Mouse (Mus musculus) neural tube, embryonic 11.5 days (tissue): ENCODE data around the gene Zc3h13. TPM values are rescaled to one million over a fixed set of nuclear protein-coding genes. Genes with fewer than 3 reads are reported as not detected.
A peak's percentile ranks its signal among the peaks of the same experiment; 100 is the strongest.

Experiments
- ATAC-seq: fragments of 200-750 bp; cut with Nextera tagmentation; 2 replicates; pipeline ENCODE4 v1.8.0; 2017; ENCODE audit warnings: moderate number of reproducible peaks, mild to moderate bottlenecking, moderate TSS enrichment, moderate library complexity; ENCODE audit not compliant: insufficient read depth, low FRiP score, low TSS enrichment
- DNase-seq: peaks from one replicate; pipeline ENCODE4 v3.0.0-alpha.2; 2015; ENCODE audit warnings: low spot score
- H3K27ac ChIP-seq: fragments of 300-500 bp; sonication (generic); 2 replicates; pipeline ENCODE4 v1.5.1; 2014; ENCODE audit warnings: low read depth, mild to moderate bottlenecking, low read length
- H3K27me3 ChIP-seq: fragments of 300-500 bp; sonication (generic); 2 replicates; pipeline ENCODE4 v1.6.1; 2014; ENCODE audit warnings: mild to moderate bottlenecking, low read length, mixed read lengths; ENCODE audit not compliant: control insufficient read depth, insufficient read depth
- H3K36me3 ChIP-seq: fragments of 300-500 bp; sonication (generic); 2 replicates; pipeline ENCODE4 v1.6.1; 2014; ENCODE audit warnings: mild to moderate bottlenecking, low read length, moderate library complexity, mixed read lengths; ENCODE audit not compliant: control insufficient read depth, insufficient read depth
- H3K4me1 ChIP-seq: fragments of 300-500 bp; sonication (generic); 2 replicates; pipeline ENCODE4 v1.6.1; 2014; ENCODE audit warnings: low read length, mixed read lengths; ENCODE audit not compliant: control insufficient read depth, insufficient read depth
- H3K4me2 ChIP-seq: fragments of 300-500 bp; sonication (generic); 2 replicates; pipeline ENCODE4 v1.6.1; 2014; ENCODE audit warnings: low read depth, mild to moderate bottlenecking, moderate library complexity
- H3K4me3 ChIP-seq: fragments of 300-500 bp; sonication (generic); 2 replicates; pipeline ENCODE4 v1.5.1; 2014; ENCODE audit warnings: low read depth, low read length
- H3K9ac ChIP-seq: fragments of 300-500 bp; sonication (generic); 2 replicates; pipeline ENCODE4 v1.6.1; 2014; ENCODE audit warnings: mild to moderate bottlenecking, low read length
- H3K9me3 ChIP-seq: fragments of 300-500 bp; sonication (generic); 2 replicates; pipeline ENCODE4 v1.6.1; 2016; ENCODE audit warnings: low read length; ENCODE audit not compliant: control insufficient read depth
- WGBS: fragments of 180-500 bp; shearing (Covaris S2); extraction: QIAGEN DNeasy Blood & Tissue Kit; methylation state at CpG from one replicate; pipeline ENCODE4 v1.1.7; 2014; 5-methylcytosine and 5-hydroxymethylcytosine counted together
- polyA plus RNA-seq: library from polyadenylated mRNA; unstranded; fragments of >200 nt; fragmentation: Nextera tagmentation; extraction: Ambion mirVana; gene quantifications from 2 replicates; pipeline ENCODE4 v1.2.1, GENCODE M21; 2014

Gene Zc3h13
- polyA plus RNA-seq, 1 experiment from 2014 or later = 35.1 TPM

DNA sequence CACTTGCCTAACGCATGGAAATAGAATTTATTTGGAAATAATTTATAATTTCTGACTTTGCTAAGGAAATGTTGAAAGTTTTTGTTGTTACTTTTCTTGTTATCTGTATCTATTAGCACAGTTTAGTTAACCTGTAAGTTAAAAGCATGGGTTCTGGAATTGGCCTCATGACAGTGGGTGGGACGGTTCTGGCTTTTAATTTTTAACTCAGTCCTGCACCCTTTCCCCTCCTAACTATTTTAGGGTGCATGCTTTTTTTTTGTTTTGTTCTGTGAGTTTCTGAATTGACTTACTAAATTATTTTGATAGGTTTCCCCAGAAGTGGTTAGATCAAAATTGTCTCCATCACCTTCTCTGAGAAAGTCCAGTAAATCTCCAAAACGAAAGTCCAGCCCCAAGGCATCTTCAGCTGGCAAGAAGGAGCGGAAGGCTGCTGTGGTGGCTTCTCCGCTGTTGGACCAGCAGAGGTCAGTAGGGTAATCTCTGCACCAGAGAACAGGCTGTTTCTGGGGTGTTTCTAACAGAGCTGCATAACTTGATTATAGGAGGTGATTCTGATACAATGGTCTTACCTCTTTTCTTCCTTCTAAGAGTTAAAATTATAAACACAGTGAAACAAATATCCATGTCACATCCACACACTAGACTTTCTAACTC, 25.3 kb downstream of the Zc3h13 start:
- 71% methylated on average over 5 of the region's 5 CpGs for WGBS
- peak; percentile 46 for DNase-seq
- no peak overlapping the region for H3K27ac ChIP-seq

GRCm38 (mm10) chr14:75314484-75314883, 30.3 kb downstream of the Zc3h13 start:
- no peak for ATAC-seq
- no peak overlapping the region for H3K9ac ChIP-seq
- no peak overlapping the region for H3K4me2 ChIP-seq
- H3K9me3 ChIP-seq = no peaks in the 10 kb centered on the region
- no peaks in the 10 kb centered on the region for H3K27me3 ChIP-seq
- no peak for DNase-seq
- H3K36me3 ChIP-seq = no peaks in the 10 kb centered on the region
- WGBS = 95% methylated on average over 2 of the region's 2 CpGs
- H3K27ac ChIP-seq = no peak overlapping the region
- no peaks in the 10 kb centered on the region for H3K4me1 ChIP-seq
- no peak overlapping the region for H3K4me3 ChIP-seq

More for the DNA sequence above, 25.3 kb downstream of the Zc3h13 start:
- Histone ChIP-seq H3K4me1 (no peaks in the 10 kb centered on the region), H3K36me3 (no peaks in the 10 kb centered on the region), H3K27me3 (no peaks in the 10 kb centered on the region), H3K4me2 (no peak overlapping the region), H3K4me3 (no peak overlapping the region), H3K9me3 (no peaks in the 10 kb centered on the region), H3K9ac (no peak overlapping the region)
- ATAC-seq = no peak

DNA sequence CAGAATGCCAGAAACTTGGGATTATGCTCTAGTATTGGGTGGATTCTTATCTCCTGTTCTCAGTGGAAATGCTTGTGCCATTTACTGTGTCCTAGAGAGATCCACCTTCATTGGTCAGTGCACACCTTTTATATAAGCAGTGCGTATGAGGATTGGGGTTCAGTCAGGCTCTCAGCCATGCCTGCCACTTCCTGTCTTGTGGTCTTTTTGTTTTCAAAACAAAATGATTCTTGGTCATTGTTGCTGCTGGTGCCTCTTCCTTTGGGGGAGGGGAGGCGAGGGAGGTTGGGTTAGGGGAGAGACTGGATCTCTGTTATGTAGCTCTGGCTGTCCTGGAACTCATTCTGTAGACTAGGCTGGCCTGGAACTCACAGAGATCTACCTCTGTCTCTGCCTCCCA, 34.6 kb downstream of the Zc3h13 start:
- no peaks in the 10 kb centered on the region for H3K9me3 ChIP-seq
- ATAC-seq = no peak

GRCm38 (mm10) chr14:75320269-75320668, 36.1 kb downstream of the Zc3h13 start:
- Histone ChIP-seq H3K36me3 (no peaks in the 10 kb centered on the region), H3K4me2 (no peak overlapping the region), H3K4me3 (no peak overlapping the region), H3K4me1 (no peaks in the 10 kb centered on the region), H3K9me3 (no peaks in the 10 kb centered on the region), H3K27me3 (no peaks in the 10 kb centered on the region), H3K27ac (no peak overlapping the region), H3K9ac (no peak overlapping the region)
- no peak for DNase-seq
- ATAC-seq = no peak
- WGBS = 90% methylated on average over 5 of the region's 5 CpGs

More for the DNA sequence above, 34.6 kb downstream of the Zc3h13 start:
- Histone ChIP-seq H3K4me1 (no peaks in the 10 kb centered on the region), H3K27ac (no peak overlapping the region), H3K27me3 (no peaks in the 10 kb centered on the region), H3K36me3 (no peaks in the 10 kb centered on the region), H3K4me3 (no peak overlapping the region), H3K4me2 (no peak overlapping the region), H3K9ac (no peak overlapping the region)
- no peak for DNase-seq
- 89% methylated on average over 2 of the region's 2 CpGs for WGBS

GRCm38 (mm10) chr14:75323354-75323753, 39.2 kb downstream of the Zc3h13 start:
- 97% methylated on average over 32 of the region's 32 CpGs for WGBS
- ATAC-seq (no peak), DNase-seq (no peak)
- Histone ChIP-seq H3K9ac (no peak overlapping the region), H3K4me1 (no peaks in the 10 kb centered on the region), H3K27me3 (no peaks in the 10 kb centered on the region), H3K4me2 (no peak overlapping the region), H3K27ac (no peak overlapping the region), H3K4me3 (no peak overlapping the region), H3K9me3 (no peaks in the 10 kb centered on the region), H3K36me3 (no peaks in the 10 kb centered on the region)

GRCm38 (mm10) chr14:75328062-75328461, 43.9 kb downstream of the Zc3h13 start:
- H3K4me2 ChIP-seq = no peak overlapping the region
- no peaks in the 10 kb centered on the region for H3K4me1 ChIP-seq
- no peaks in the 10 kb centered on the region for H3K9me3 ChIP-seq
- H3K27ac ChIP-seq = no peak overlapping the region
- peaks cover 8% of the 10 kb centered on the region for H3K36me3 ChIP-seq
- H3K27me3 ChIP-seq = no peaks in the 10 kb centered on the region
- H3K9ac ChIP-seq = no peak overlapping the region
- no peak for ATAC-seq
- 90% methylated on average over 8 of the region's 8 CpGs for WGBS
- no peak for DNase-seq
- no peak overlapping the region for H3K4me3 ChIP-seq

GRCm38 (mm10) chr14:75330621-75331020, 46.4 kb downstream of the Zc3h13 start:
- ATAC-seq = no peak
- no peak overlapping the region for H3K4me3 ChIP-seq
- peaks cover 8% of the 10 kb centered on the region for H3K36me3 ChIP-seq
- H3K4me1 ChIP-seq = no peaks in the 10 kb centered on the region
- no peak overlapping the region for H3K27ac ChIP-seq
- peak; percentile 43 for DNase-seq
- no peaks in the 10 kb centered on the region for H3K27me3 ChIP-seq
- no peak overlapping the region for H3K4me2 ChIP-seq
- no peaks in the 10 kb centered on the region for H3K9me3 ChIP-seq
- WGBS = 93% methylated on average over 6 of the region's 6 CpGs
- no peak overlapping the region for H3K9ac ChIP-seq

- no peak overlapping the region for H3K4me3 ChIP-seq
- H3K27me3 ChIP-seq = no peaks in the 10 kb centered on the region
- no peak overlapping the region for H3K4me2 ChIP-seq
- no peak overlapping the region for H3K9ac ChIP-seq
- H3K9me3 ChIP-seq = no peaks in the 10 kb centered on the region
- no peak overlapping the region for H3K27ac ChIP-seq
- 94% methylated on average over 4 of the region's 4 CpGs for WGBS
- peaks cover 9% of the 10 kb centered on the region for H3K36me3 ChIP-seq
- H3K4me1 ChIP-seq = no peaks in the 10 kb centered on the region
- no peak for DNase-seq
- ATAC-seq = no peak
Observed at GRCm38 (mm10) chr14:75334321-75334720, 50.1 kb downstream of the Zc3h13 start.

DNA sequence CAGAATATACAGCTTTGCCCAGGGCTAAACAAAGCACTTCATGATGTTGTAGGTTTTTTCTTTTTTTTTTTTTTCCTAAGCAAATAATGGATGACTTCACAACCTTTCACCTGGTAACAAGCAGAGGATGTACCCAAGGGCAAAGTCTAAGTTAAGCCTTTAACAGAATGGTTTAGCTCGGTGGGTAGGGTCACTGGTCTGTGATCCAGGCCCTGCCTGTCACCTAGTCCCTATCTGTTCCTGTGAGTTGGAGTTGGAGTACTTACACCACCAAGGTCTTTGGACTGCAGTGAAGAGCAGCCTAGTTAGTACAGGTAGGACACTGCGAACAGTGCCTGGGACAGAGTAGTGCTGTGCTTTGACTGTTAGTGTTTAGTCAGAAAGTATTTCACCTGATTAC, 53.7 kb downstream of the Zc3h13 start:
- Histone ChIP-seq H3K4me2 (no peak overlapping the region), H3K4me3 (no peak overlapping the region), H3K27me3 (no peaks in the 10 kb centered on the region), H3K4me1 (no peaks in the 10 kb centered on the region), H3K27ac (no peak overlapping the region), H3K9ac (no peak overlapping the region), H3K9me3 (no peaks in the 10 kb centered on the region), H3K36me3 (peaks cover 2% of the 10 kb centered on the region)
- ATAC-seq (no peak), DNase-seq (no peak)
- 93% methylated on average over 2 of the region's 2 CpGs for WGBS
